Mouse (Mus musculus) lung, adult 2 months (tissue): ENCODE results near the gene Kat5.

Experiments
- CTCF ChIP-seq: fragments of 200-500 bp; IDR thresholded peaks from 2 replicates; pipeline ENCODE4 v1.5.1; 2011; ENCODE audit warnings: mild to moderate bottlenecking, low read length, control low read depth; ENCODE audit not compliant: insufficient read depth
- POLR2A ChIP-seq: fragments of 200-500 bp; IDR thresholded peaks from 2 replicates; pipeline ENCODE4 v1.6.1; 2011; ENCODE audit warnings: low read depth, mild to moderate bottlenecking, control low read depth, low read length, borderline replicate concordance; ENCODE audit errors: extremely low read depth

DNA sequence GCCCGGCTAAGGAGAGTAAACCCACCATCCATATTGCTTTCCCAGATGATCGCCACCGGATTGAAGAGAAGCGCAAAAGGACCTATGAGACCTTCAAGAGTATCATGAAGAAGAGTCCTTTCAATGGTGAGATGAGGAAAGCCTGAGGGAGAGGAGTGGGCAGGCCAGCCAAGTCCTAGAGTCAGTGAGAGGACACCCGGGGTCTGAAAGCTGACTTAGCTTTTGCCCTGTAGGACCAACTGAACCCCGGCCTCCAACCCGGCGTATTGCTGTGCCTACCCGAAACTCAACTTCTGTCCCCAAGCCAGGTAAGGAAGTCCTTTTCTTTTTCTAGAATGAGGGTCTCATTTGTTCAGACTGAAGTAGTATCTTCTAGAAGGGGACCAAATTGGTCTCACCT lies 35.2 kb upstream of the Kat5 start:
- TF ChIP-seq CTCF (no peak), POLR2A (no peak)
